Mouse (Mus musculus): Measurements from ENCODE around the gene Tspoap1. TPM values are rescaled to one million over a fixed set of nuclear protein-coding genes. Genes with fewer than 3 reads are reported as not detected.

Gene Tspoap1
- polyA plus RNA-seq, 1 experiment: 198 TPM

DNA sequence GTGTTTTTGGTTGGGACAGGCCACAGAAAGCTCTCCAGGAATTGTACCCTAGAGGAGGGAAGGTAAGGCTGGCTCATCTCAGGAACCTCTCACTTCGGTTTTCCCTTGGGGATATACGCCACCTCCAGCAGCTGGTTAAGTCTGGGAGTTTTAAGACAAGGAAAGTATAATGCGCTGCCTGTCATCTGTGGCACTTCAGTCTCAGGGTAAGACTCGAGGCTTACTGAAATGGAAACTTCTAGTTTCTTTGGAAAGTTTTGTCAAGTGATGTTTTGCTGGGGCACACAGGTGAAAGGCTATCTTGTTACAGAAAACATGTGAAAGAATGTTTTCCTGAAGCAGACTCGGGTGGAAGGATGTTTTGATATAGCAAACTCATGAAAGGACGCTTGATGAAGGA lies 47.1 kb downstream of the Tspoap1 start:
- DNase-seq: no peak
- no peaks in the 10 kb centered on the region for H3K27me3 ChIP-seq (ENCODE audit: control insufficient read depth, insufficient read depth, low read length)
- no peak overlapping the region for H3K27ac ChIP-seq (ENCODE audit: insufficient read depth, low read length)
- WGBS: 81% methylated on average over 6 of the region's 6 CpGs
- H3K4me1 ChIP-seq (ENCODE audit: control insufficient read depth, insufficient read depth, low read length): peaks cover 3% of the 10 kb centered on the region; the same call in 1 of the 2 replicates
- no peak overlapping the region for H3K4me3 ChIP-seq (replicated peaks; ENCODE audit: insufficient read depth, low read depth, low read length)
- TF ChIP-seq CTCF (IDR thresholded peaks at IDR 0.05; ENCODE audit: borderline replicate concordance, insufficient read depth, low read depth, low read length) (no peak), POLR2A (IDR thresholded peaks at IDR 0.05; ENCODE audit: borderline replicate concordance, insufficient read depth, low read length) (no peak)

DNA sequence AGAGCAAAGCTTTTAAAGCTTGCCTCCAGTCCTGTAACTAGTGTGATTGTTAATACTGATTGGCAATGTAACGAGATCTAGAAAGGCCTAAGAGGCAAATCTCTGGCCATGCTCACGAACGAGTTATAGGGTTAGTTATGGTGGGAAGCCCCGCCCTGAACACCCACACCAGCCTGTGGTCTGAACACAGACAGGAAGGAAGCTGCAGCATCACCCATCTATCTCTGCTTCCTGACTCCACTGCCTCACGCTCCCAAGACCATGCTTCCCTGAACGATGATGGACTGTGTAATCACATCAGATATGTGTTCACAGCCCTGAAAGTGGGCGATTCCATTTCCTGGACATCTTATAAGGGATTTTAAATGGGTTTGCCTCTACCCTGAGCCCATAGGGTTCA lies 47.9 kb downstream of the Tspoap1 start:
- Histone ChIP-seq H3K4me3 (replicated peaks; ENCODE audit: insufficient read depth, low read depth, low read length) (no peak overlapping the region), H3K27ac (ENCODE audit: insufficient read depth, low read length) (no peak overlapping the region), H3K27me3 (ENCODE audit: control insufficient read depth, insufficient read depth, low read length) (no peaks in the 10 kb centered on the region), H3K4me1 (ENCODE audit: control insufficient read depth, insufficient read depth, low read length) (no peaks in the 10 kb centered on the region)
- no peak for DNase-seq
- 87% methylated on average over 7 of the region's 7 CpGs for WGBS
- no peak for TF ChIP-seq CTCF (IDR thresholded peaks at IDR 0.05; ENCODE audit: borderline replicate concordance, insufficient read depth, low read depth, low read length)
- TF ChIP-seq POLR2A (IDR thresholded peaks at IDR 0.05; ENCODE audit: borderline replicate concordance, insufficient read depth, low read length): no peak

- peaks cover 3% of the 10 kb centered on the region; the same call in 1 of the 2 replicates for H3K4me1 ChIP-seq (ENCODE audit: control insufficient read depth, insufficient read depth, low read length)
- no peak overlapping the region for H3K4me3 ChIP-seq (replicated peaks; ENCODE audit: insufficient read depth, low read depth, low read length)
- no peak overlapping the region for H3K27ac ChIP-seq (ENCODE audit: insufficient read depth, low read length)
- no peak for TF ChIP-seq POLR2A (IDR thresholded peaks at IDR 0.05; ENCODE audit: borderline replicate concordance, insufficient read depth, low read length)
- TF ChIP-seq CTCF (IDR thresholded peaks at IDR 0.05; ENCODE audit: borderline replicate concordance, insufficient read depth, low read depth, low read length): no peak
- WGBS: 32% methylated on average over 4 of the region's 4 CpGs
- no peaks in the 10 kb centered on the region for H3K27me3 ChIP-seq (ENCODE audit: control insufficient read depth, insufficient read depth, low read length)
- no peak for DNase-seq
These were observed 51.1 kb downstream of the Tspoap1 start for GRCm38 (mm10) chr11:87811396-87811795.

GRCm38 (mm10) chr11:87814831-87815230 lies 54.5 kb downstream of the Tspoap1 start:
- Histone ChIP-seq H3K4me1 (ENCODE audit: control insufficient read depth, insufficient read depth, low read length) (peaks cover 14% of the 10 kb centered on the region; the same call in 1 of the 2 replicates), H3K27ac (ENCODE audit: insufficient read depth, low read length) (no peak overlapping the region), H3K4me3 (replicated peaks; ENCODE audit: insufficient read depth, low read depth, low read length) (no peak overlapping the region), H3K27me3 (ENCODE audit: control insufficient read depth, insufficient read depth, low read length) (no peaks in the 10 kb centered on the region)
- TF ChIP-seq POLR2A (IDR thresholded peaks at IDR 0.05; ENCODE audit: borderline replicate concordance, insufficient read depth, low read length) (no peak), CTCF (IDR thresholded peaks at IDR 0.05; ENCODE audit: borderline replicate concordance, insufficient read depth, low read depth, low read length) (no peak)
- 59% methylated on average over 8 of the region's 8 CpGs for WGBS
- no peak for DNase-seq

DNA sequence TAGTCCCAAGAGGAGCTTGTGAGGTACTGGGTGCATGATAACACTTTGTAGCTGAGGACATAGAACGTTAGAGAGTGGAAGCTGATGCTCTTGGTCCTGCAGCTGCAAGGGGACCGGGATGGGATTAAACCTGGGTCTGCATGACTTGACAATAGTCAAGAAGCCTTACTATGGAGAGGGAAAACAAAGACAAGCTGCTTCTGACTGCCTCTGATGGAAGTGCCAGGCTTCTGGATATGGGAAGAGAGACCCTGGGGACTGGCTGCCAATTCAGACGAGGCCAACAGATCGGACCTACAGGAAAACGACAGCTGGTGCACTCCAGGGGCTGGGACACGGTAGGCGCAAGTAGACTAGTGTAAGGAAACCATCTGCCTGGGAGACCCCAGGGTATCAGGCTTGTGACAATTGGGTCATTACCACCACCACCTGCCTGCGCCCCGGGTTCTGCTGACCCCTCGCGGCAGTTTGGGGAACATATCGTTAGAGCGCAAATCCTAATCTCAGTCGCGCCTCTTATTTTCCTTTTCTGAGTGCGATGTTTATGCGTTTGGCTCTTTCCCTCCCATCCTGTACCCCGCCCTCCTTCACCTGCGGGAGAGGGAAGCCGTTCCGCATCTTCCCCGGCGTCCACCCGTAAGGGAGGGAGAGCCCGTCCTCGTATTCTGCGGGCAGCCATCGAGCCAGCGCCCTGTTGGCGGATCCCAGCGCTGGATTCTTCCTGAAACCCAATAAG lies 56.5 kb downstream of the Tspoap1 start:
- Histone ChIP-seq H3K27me3 (ENCODE audit: control insufficient read depth, insufficient read depth, low read length) (no peaks in the 10 kb centered on the region), H3K27ac (ENCODE audit: insufficient read depth, low read length) (peak overlapping the region; percentile 49), H3K4me3 (replicated peaks; ENCODE audit: insufficient read depth, low read depth, low read length) (peak overlapping the region; percentile 65), H3K4me1 (ENCODE audit: control insufficient read depth, insufficient read depth, low read length) (peaks cover 14% of the 10 kb centered on the region; the same call in 1 of the 2 replicates)
- TF ChIP-seq POLR2A (IDR thresholded peaks at IDR 0.05; ENCODE audit: borderline replicate concordance, insufficient read depth, low read length) (no peak), CTCF (IDR thresholded peaks at IDR 0.05; ENCODE audit: borderline replicate concordance, insufficient read depth, low read depth, low read length) (peak; percentile 88)
- peak; percentile 80 to 83 for DNase-seq
- 1% methylated on average over 31 of the region's 31 CpGs for WGBS

DNA sequence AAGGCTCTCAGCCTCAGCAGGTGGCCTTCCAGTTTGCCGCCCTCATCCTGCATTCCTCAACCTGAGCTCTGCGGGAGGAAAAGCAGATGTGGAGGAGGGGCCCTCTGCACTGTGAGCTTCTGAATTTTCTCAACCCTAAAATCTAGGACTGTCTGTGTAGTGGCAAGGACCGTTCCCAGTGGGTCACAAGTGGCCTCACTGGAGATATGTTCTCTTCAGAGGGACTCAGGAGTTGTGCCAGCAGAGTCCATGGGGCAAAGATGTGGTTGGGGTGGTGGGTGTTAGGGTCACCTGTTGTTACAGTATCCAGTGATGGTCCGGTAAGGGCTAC lies 57.1 kb downstream of the Tspoap1 start:
- WGBS: 29% methylated on average over 4 of the region's 4 CpGs

DNA sequence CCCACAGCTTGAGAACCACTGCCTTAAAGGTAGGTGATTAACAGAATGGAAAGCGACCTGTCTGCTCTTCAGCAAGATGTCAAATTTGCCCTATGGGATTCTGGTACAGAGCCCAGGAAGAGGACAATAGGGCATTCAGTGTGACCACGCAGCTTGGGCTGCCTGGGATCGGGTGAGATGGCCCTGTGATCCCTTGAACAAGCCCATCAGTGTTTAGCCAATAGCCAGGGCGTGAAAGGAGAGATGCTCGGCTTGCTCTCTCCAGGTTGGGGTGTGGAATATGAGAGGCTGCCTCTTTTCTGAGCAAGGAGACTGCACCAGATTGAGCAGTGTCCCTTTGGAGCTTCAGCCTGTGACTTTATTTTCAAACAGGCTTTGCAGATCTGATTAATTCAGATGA lies 61.2 kb downstream of the Tspoap1 start:
- 43% methylated on average over 5 of the region's 5 CpGs for WGBS
- peak in 1 of 2 experiments; percentile 30 for DNase-seq
- H3K4me3 ChIP-seq (replicated peaks; ENCODE audit: insufficient read depth, low read depth, low read length): no peak overlapping the region
- H3K4me1 ChIP-seq (ENCODE audit: control insufficient read depth, insufficient read depth, low read length): peaks cover 10% of the 10 kb centered on the region; the same call in 1 of the 2 replicates
- TF ChIP-seq POLR2A (IDR thresholded peaks at IDR 0.05; ENCODE audit: borderline replicate concordance, insufficient read depth, low read length) (no peak), CTCF (IDR thresholded peaks at IDR 0.05; ENCODE audit: borderline replicate concordance, insufficient read depth, low read depth, low read length) (no peak)
- no peaks in the 10 kb centered on the region for H3K27me3 ChIP-seq (ENCODE audit: control insufficient read depth, insufficient read depth, low read length)
- H3K27ac ChIP-seq (ENCODE audit: insufficient read depth, low read length): peak overlapping the region; percentile 44; the same call in 1 of the 2 replicates

More for the DNA sequence above, 57.1 kb downstream of the Tspoap1 start:
- TF ChIP-seq CTCF (IDR thresholded peaks at IDR 0.05; ENCODE audit: borderline replicate concordance, insufficient read depth, low read depth, low read length) (no peak), POLR2A (IDR thresholded peaks at IDR 0.05; ENCODE audit: borderline replicate concordance, insufficient read depth, low read length) (no peak)
- no peak for DNase-seq
- Histone ChIP-seq H3K4me3 (replicated peaks; ENCODE audit: insufficient read depth, low read depth, low read length) (peak overlapping the region; percentile 65), H3K27ac (ENCODE audit: insufficient read depth, low read length) (peak overlapping the region; percentile 49), H3K4me1 (ENCODE audit: control insufficient read depth, insufficient read depth, low read length) (peaks cover 14% of the 10 kb centered on the region; the same call in 1 of the 2 replicates), H3K27me3 (ENCODE audit: control insufficient read depth, insufficient read depth, low read length) (no peaks in the 10 kb centered on the region)

Measured in cerebellum, adult 2 months (tissue).